Mouse (Mus musculus) gastrocnemius, postnatal 25 days (tissue): ENCODE data around the gene Il1rap. TPM values are rescaled to one million over a fixed set of nuclear protein-coding genes. Genes with fewer than 3 reads are reported as not detected.
A peak's percentile ranks its signal among the peaks of the same experiment; 100 is the strongest.

Source experiments
- DNase-seq: peaks from one replicate; pipeline ENCODE4 v3.0.0; 2022
- total RNA-seq, 2 experiments: library from RNA; stranded (reverse); gene quantifications; 1 replicate in 1 of 2; 2 replicates in 1 of 2; pipeline ENCODE4 v1.2.3; 2021

Il1rap gene
- total RNA-seq, 2 experiments from 2014 or later, result 2.4 to 2.6 TPM

GRCm38 (mm10) chr16:26612499-26613220 lies 31.2 kb downstream of the Il1rap start:
- no peak for DNase-seq

- DNase-seq, result no peak
Observed at GRCm38 (mm10) chr16:26623141-26623540, 41.6 kb downstream of the Il1rap start.

- no peak for DNase-seq
Observed at GRCm38 (mm10) chr16:26626065-26626464, 44.6 kb downstream of the Il1rap start.

GRCm38 (mm10) chr16:26634800-26635199 lies 53.3 kb downstream of the Il1rap start:
- DNase-seq, result no peak

GRCm38 (mm10) chr16:26643077-26643476 lies 61.6 kb downstream of the Il1rap start:
- no peak for DNase-seq

- DNase-seq, result no peak
Observed at GRCm38 (mm10) chr16:26646066-26646465, 64.6 kb downstream of the Il1rap start.

GRCm38 (mm10) chr16:26647036-26647435 lies 65.5 kb downstream of the Il1rap start:
- DNase-seq, result no peak

- DNase-seq, result no peak
Observed at GRCm38 (mm10) chr16:26662722-26663436, 81.4 kb downstream of the Il1rap start.

GRCm38 (mm10) chr16:26666401-26666800 lies 84.9 kb downstream of the Il1rap start:
- no peak for DNase-seq

- DNase-seq, result no peak
Observed at GRCm38 (mm10) chr16:26669081-26669480, 87.6 kb downstream of the Il1rap start.

GRCm38 (mm10) chr16:26680381-26680780 lies 98.9 kb downstream of the Il1rap start:
- DNase-seq, result no peak

- DNase-seq, result no peak
Observed at GRCm38 (mm10) chr16:26689771-26690170, 108.3 kb downstream of the Il1rap start.

GRCm38 (mm10) chr16:26691294-26691693 lies 109.8 kb downstream of the Il1rap start:
- DNase-seq, result no peak

GRCm38 (mm10) chr16:26698076-26698475 lies 116.6 kb downstream of the Il1rap start:
- DNase-seq, result no peak

GRCm38 (mm10) chr16:26700440-26701103 lies 119.1 kb downstream of the Il1rap start:
- DNase-seq, result no peak

- DNase-seq, result peak; percentile 21
Observed at GRCm38 (mm10) chr16:26705658-26706371, 124.3 kb downstream of the Il1rap start.

- no peak for DNase-seq
Observed at GRCm38 (mm10) chr16:26706503-26706902, 125.0 kb downstream of the Il1rap start.

GRCm38 (mm10) chr16:26710922-26711321 lies 129.4 kb downstream of the Il1rap start:
- DNase-seq, result no peak

- DNase-seq, result no peak
Observed at GRCm38 (mm10) chr16:26713538-26714316, 132.2 kb downstream of the Il1rap start.

- peak; percentile 39 for DNase-seq
Observed at GRCm38 (mm10) chr16:26722464-26722863, 141.0 kb downstream of the Il1rap start.

- DNase-seq, result no peak
Observed at GRCm38 (mm10) chr16:26723952-26724747, 142.6 kb downstream of the Il1rap start.
